Mouse (Mus musculus) liver, adult 10 weeks (tissue): Measurements from ENCODE around the gene Pnlip. TPM values are rescaled to one million over a fixed set of nuclear protein-coding genes. Genes with fewer than 3 reads are reported as not detected.

Source experiments
- polyA plus RNA-seq: library from polyadenylated mRNA; stranded (reverse); fragments of 350-450 nt; fragmentation: Illumina TruSeq; extraction: RNeasy Lipid Tissue Mini Kit (QIAGEN cat#74804); gene quantifications from one replicate; pipeline ENCODE4 v1.2.3, GENCODE M21; 2014; ENCODE audit warnings: low read depth, low replicate concordance

The Pnlip gene
- polyA plus RNA-seq = 0.26 TPM

GRCm38 (mm10) chr19:58652198-58652597 lies at the start of gene Pnlip:
TSS of gene Pnlip (plus strand) at chr19:58652498.

GRCm38 (mm10) chr19:58728445-58729031 lies 76.2 kb downstream of the Pnlip start, which contains the start of gene Pnliprp1:
TSS of gene Pnliprp1 (plus strand) at chr19:58728887.

Other genes starting within 250 kb of the Pnlip start
- gene Gfra1, start 196.6 kb upstream of the Pnlip start, polyA plus RNA-seq = 69.1 TPM
- not detected for gene Ccdc172, start 140.5 kb upstream of the Pnlip start, polyA plus RNA-seq
- gene Pnliprp1, start 76.4 kb downstream of the Pnlip start, polyA plus RNA-seq = not detected
- not detected for gene Pnliprp2, start 107.2 kb downstream of the Pnlip start, polyA plus RNA-seq
- gene 1700019N19Rik, start 142.0 kb downstream of the Pnlip start, polyA plus RNA-seq = not detected